Mouse (Mus musculus) B cell, adult 62 days (primary cell): ENCODE measurements around the gene Egflam. TPM values are rescaled to one million over a fixed set of nuclear protein-coding genes. Genes with fewer than 3 reads are reported as not detected.

Experiments used
- total RNA-seq: library from RNA; stranded (reverse); gene quantifications from 4 replicates; pipeline ENCODE4 v1.2.4, GENCODE M21; 2023

The Egflam gene
- not detected in 4 replicates for total RNA-seq

DNA sequence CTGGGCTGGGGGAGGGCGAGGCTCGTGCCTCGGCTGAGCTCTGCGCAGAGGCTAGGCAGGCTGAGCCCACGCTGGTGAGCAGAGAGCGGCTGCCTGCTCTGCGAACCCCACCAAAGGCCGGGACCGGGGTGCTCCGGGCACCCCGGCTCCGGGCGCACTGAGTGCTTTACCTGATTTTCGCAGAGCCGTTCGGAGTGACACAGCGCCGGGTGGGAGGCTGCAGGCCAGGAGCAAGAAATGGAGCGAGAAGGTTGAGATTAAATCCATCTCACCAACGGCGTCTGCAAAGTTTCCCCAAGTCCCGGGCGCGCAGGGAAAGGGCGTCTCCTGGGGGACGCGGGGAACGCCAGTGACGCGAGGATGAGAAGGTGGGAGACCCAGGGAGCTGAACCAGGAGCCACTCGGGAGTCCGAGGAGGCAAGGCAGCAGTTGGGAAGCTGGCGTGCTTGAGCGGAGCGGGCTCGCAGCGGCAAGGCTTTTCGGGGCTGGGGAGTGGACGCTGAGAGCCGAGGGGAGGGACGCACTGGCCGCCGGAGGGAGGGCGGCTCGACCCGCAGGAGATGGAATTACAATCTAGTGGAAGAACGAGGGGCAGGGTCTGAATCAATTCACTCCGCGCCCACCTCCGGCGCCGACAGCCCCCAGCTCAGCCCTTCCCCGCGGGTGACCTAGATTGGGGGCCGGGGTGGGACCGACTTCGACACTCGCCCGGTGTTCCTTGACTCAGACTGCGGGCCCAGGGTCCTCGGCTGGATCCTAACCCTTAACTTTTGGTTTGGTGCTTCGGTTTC is at the start of gene Egflam:
Gene Egflam, minus strand, starts transcription at position 578 of the 791 bp plus-strand sequence.

